ENCODE assay signal across 12 mouse cellular contexts in the genomic region with DNA sequence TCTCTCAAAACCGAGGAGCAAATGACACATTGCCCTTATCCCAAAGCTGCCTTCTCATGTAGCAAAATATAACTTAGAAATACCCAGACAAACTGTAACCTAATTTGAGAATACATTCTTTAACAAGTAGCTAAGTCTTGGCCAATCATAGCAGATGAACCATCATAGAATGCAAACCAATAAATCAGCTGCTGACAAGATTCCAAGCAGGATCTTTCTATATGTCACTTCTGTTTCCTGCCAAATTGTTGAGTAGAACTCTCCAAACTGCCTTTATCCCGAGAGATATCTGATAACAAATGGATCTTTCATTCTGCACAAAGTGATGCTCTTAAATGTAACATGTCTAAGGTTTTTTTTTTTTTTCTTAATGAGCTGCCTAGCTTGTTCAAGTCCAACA. TPM values are rescaled to one million over a fixed set of nuclear protein-coding genes. Genes with fewer than 3 reads are reported as not detected.
DNase-seq lines count a peak whose midpoint lies in the region; ATAC-seq and TF ChIP-seq lines count a peak whose summit lies in the region.
"Had no signal": no experiment of that assay in that cellular context is flagged by ENCODE, and none has a peak within 500 bp of the region (broad histone marks: within the 10 kb centered on the region; RNA-seq: fewer than 3 reads in every experiment).

No protein-coding gene starts in this region.

- no peaks in the 10 kb centered on the region for H3K27me3 ChIP-seq in heart, embryonic 15.5 days
- no peaks in the 10 kb centered on the region for H3K27me3 ChIP-seq in lung, embryonic 14.5 days (ENCODE audit: insufficient read depth, low read length)
- no peaks in the 10 kb centered on the region for H3K27me3 ChIP-seq in intestine, embryonic 14.5 days (replicated peaks; ENCODE audit: control insufficient read depth, insufficient read depth, low read length)
- H3K27me3 ChIP-seq in stomach, embryonic 14.5 days (ENCODE audit: control insufficient read depth, insufficient read depth, low read length) = no peaks in the 10 kb centered on the region
- H3K27me3 ChIP-seq: hindbrain, embryonic 15.5 days had no signal

- H3K4me2 ChIP-seq in heart, embryonic 15.5 days = no peak overlapping the region
- no peak overlapping the region for H3K4me2 ChIP-seq in lung, embryonic 14.5 days
- H3K4me2 ChIP-seq in intestine, embryonic 14.5 days (ENCODE audit: low read length) = no peak overlapping the region
- no peak overlapping the region for H3K4me2 ChIP-seq in stomach, embryonic 14.5 days (replicated peaks; ENCODE audit: low read depth, low read length)
- H3K4me2 ChIP-seq: hindbrain, embryonic 15.5 days had no signal

- WGBS in heart, embryonic 15.5 days = 57% methylated on average over 2 of the region's 2 CpGs
- 32% methylated on average over 2 of the region's 2 CpGs for WGBS in lung, embryonic 14.5 days
- 65% methylated on average over 2 of the region's 2 CpGs for WGBS in intestine, embryonic 14.5 days
- 46% methylated on average over 2 of the region's 2 CpGs for WGBS in stomach, embryonic 14.5 days

- no peak for DNase-seq in heart, adult 18-20 months
- DNase-seq in lung, embryonic 14.5 days = peak; percentile 88
- DNase-seq in lung, postnatal 10 days = no peak
- no peak for DNase-seq in intestine, embryonic 14.5 days (ENCODE audit: low spot score)
- DNase-seq in thymus, postnatal 10 days (ENCODE audit: low spot score in 2 of 2) = no peak
- DNase-seq in right cerebral cortex, postnatal 25 days = no peak
- DNase-seq: gastrocnemius, postnatal 10 days; thymus, postnatal 4 days had no signal

- H3K9me3 ChIP-seq in heart, embryonic 15.5 days (replicated peaks) = no peaks in the 10 kb centered on the region
- H3K9me3 ChIP-seq in lung, embryonic 14.5 days (ENCODE audit: low read depth, low read length) = no peaks in the 10 kb centered on the region
- H3K9me3 ChIP-seq in intestine, embryonic 14.5 days (ENCODE audit: control insufficient read depth, low read length) = no peaks in the 10 kb centered on the region
- no peaks in the 10 kb centered on the region for H3K9me3 ChIP-seq in stomach, embryonic 14.5 days (ENCODE audit: control insufficient read depth, low read depth, low read length)
- H3K9me3 ChIP-seq: hindbrain, embryonic 15.5 days had no signal

- H3K36me3 ChIP-seq in heart, embryonic 15.5 days = no peaks in the 10 kb centered on the region
- H3K36me3 ChIP-seq in lung, embryonic 14.5 days (ENCODE audit: insufficient read depth) = no peaks in the 10 kb centered on the region
- no peaks in the 10 kb centered on the region for H3K36me3 ChIP-seq in intestine, embryonic 14.5 days (ENCODE audit: control insufficient read depth, insufficient read depth, low read length)
- H3K36me3 ChIP-seq in stomach, embryonic 14.5 days (ENCODE audit: control insufficient read depth, insufficient read depth, low read length) = no peaks in the 10 kb centered on the region
- H3K36me3 ChIP-seq: hindbrain, embryonic 15.5 days had no signal

- H3K9ac ChIP-seq in heart, embryonic 15.5 days = no peak overlapping the region
- no peak overlapping the region for H3K9ac ChIP-seq in lung, embryonic 14.5 days
- no peak overlapping the region for H3K9ac ChIP-seq in intestine, embryonic 14.5 days (ENCODE audit: low read length)
- H3K9ac ChIP-seq in stomach, embryonic 14.5 days (replicated peaks; ENCODE audit: low read depth, low read length) = no peak overlapping the region
- H3K9ac ChIP-seq: hindbrain, embryonic 15.5 days; liver, embryonic 14.5 days had no signal

- ATAC-seq in heart, embryonic 15.5 days (replicated peaks; ENCODE audit: insufficient number of reproducible peaks, insufficient read depth, low FRiP score, low read depth) = no peak
- peak; percentile 62 for ATAC-seq in lung, embryonic 14.5 days (ENCODE audit: insufficient read depth)
- no peak for ATAC-seq in intestine, embryonic 14.5 days (replicated peaks; ENCODE audit: low FRiP score, low TSS enrichment, low read depth)
- no peak for ATAC-seq in stomach, embryonic 14.5 days (ENCODE audit: insufficient number of reproducible peaks, insufficient read depth, low FRiP score, low read depth)

- peaks cover 8% of the 10 kb centered on the region; the same call in 1 of the 2 replicates for H3K4me1 ChIP-seq in heart, embryonic 15.5 days (replicated peaks)
- H3K4me1 ChIP-seq in lung, embryonic 14.5 days (ENCODE audit: insufficient read depth) = no peaks in the 10 kb centered on the region
- 0 out of 2 replicates have a peak, but pooled peaks cover 3% of the 10 kb centered on the region for H3K4me1 ChIP-seq in intestine, embryonic 14.5 days (replicated peaks; ENCODE audit: control insufficient read depth, insufficient read depth, low read length)
- H3K4me1 ChIP-seq in stomach, embryonic 14.5 days (ENCODE audit: control insufficient read depth, insufficient read depth, low read length) = peaks cover 10% of the 10 kb centered on the region; the same call in 1 of the 2 replicates

- H3K4me3 ChIP-seq in heart, embryonic 15.5 days = no peak overlapping the region
- H3K4me3 ChIP-seq in lung, embryonic 14.5 days (ENCODE audit: low read depth, low read length) = no peak overlapping the region
- no peak overlapping the region for H3K4me3 ChIP-seq in intestine, embryonic 14.5 days (ENCODE audit: low read depth, low read length)
- H3K4me3 ChIP-seq in stomach, embryonic 14.5 days (ENCODE audit: low read depth, low read length) = no peak overlapping the region
- H3K4me3 ChIP-seq: hindbrain, embryonic 15.5 days had no signal

- no peak for TF ChIP-seq CTCF in lung, embryonic 14.5 days (IDR thresholded peaks at IDR 0.05; ENCODE audit: low read depth)

- peak overlapping the region; percentile 38; the same call in 1 of the 2 replicates for H3K27ac ChIP-seq in heart, embryonic 15.5 days
- H3K27ac ChIP-seq in lung, embryonic 14.5 days (ENCODE audit: low read depth) = peak overlapping the region; percentile 81
- peak overlapping the region; percentile 27; the same call in 1 of the 2 replicates for H3K27ac ChIP-seq in intestine, embryonic 14.5 days (ENCODE audit: low read depth)
- peak overlapping the region; percentile 52 for H3K27ac ChIP-seq in stomach, embryonic 14.5 days (ENCODE audit: low read length)
- H3K27ac ChIP-seq: hindbrain, embryonic 15.5 days; liver, embryonic 14.5 days had no signal

RNA-seq across cellular contexts. Expression of gene Gclm, which starts 46.8 kb away (rescaled TPM):
- 65.6 and 71.9 TPM in 2 replicates for polyA plus RNA-seq in heart, embryonic 15.5 days (2015; fragmentation: Nextera tagmentation; extraction: Ambion mirVana)
- total RNA-seq in heart, adult 18-20 months (2021) = 10 to 100 TPM; 42.4 to 72.6 TPM
- 76.3 and 78.6 TPM in 2 replicates for polyA plus RNA-seq in lung, embryonic 14.5 days (2014; fragmentation: Nextera tagmentation; extraction: Ambion mirVana)
- polyA plus RNA-seq in intestine, embryonic 14.5 days (2014; fragmentation: Nextera tagmentation; extraction: Ambion mirVana) = 43.7 and 61.5 TPM in 2 replicates
- polyA plus RNA-seq in stomach, embryonic 14.5 days (2014; fragmentation: Nextera tagmentation; extraction: Ambion mirVana) = 60.5 and 66.8 TPM in 2 replicates

Comparison
In these comparisons a context has a peak if more than half of its experiments do, and no peak if none do; other contexts are left out.
1. H3K27ac ChIP-seq: peak in every context shown above with its lines; median percentile 81 in lung, embryonic 14.5 days; 52 in stomach, embryonic 14.5 days; 38 in heart, embryonic 15.5 days; 27 in intestine, embryonic 14.5 days.